Mouse (Mus musculus): ENCODE results near the gene Pdzd8. TPM values are rescaled to one million over a fixed set of nuclear protein-coding genes. Genes with fewer than 3 reads are reported as not detected.

Gene Pdzd8
- polyA plus RNA-seq (2015; fragmentation: Nextera tagmentation; extraction: Ambion mirVana): 6.7 and 7.8 TPM in 2 replicates

DNA sequence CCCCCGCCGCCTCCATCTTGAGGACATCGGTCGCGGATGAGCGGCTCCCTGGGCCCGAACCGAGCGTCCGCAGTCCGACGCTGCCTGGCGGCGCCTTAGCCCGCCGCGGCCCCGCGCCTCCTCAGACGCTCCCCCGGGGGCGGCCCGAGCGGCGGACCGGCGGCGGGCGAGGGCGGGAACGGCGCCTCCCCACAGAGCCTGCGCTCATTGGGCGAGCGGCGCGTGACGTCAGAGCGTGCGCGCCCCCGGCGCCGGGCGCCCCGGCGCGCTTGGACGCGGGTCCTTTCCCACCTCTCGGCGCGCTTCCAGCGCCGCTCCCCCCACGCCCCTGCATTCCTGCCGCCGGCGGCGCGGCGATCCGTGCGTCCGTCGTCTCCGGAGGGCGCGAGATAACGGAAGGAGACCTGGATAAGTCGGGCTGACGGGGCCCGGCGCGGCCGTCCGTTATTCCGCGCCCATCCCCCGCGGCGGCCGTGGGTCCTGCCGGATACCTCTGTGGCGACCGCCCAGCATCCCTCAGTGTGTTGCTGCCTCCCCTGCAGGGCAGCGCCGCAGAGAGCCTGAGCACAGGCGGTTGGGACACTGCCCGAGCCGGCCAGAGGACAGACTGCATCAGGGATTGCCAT, at the start of gene Pdzd8:
Pdzd8 (minus strand) TSS at position 123 of the 626 bp plus-strand sequence.

DNA sequence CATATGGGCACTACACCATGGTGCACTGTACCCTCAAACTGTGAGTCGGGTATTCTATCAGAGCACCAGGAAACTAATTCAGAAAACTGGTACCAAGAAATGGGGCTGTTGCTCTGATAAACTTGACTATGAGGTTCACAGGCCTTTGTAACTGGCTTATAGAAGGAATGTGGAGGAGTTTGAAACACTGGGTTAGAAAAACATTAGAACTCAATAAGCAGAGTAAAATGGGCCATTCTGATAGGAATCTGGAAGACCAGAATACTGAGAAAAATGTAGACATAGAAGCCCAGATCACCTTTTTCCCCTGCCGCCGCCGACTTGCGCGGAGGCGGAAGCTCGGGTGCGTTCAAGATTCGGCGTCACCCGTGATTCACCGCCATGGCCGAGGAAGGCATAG, 23.6 kb downstream of the Pdzd8 start, which contains the start of gene Rps12-ps3:
Rps12-ps3 (plus strand) TSS at position 301 of the 400 bp plus-strand sequence.

DNA sequence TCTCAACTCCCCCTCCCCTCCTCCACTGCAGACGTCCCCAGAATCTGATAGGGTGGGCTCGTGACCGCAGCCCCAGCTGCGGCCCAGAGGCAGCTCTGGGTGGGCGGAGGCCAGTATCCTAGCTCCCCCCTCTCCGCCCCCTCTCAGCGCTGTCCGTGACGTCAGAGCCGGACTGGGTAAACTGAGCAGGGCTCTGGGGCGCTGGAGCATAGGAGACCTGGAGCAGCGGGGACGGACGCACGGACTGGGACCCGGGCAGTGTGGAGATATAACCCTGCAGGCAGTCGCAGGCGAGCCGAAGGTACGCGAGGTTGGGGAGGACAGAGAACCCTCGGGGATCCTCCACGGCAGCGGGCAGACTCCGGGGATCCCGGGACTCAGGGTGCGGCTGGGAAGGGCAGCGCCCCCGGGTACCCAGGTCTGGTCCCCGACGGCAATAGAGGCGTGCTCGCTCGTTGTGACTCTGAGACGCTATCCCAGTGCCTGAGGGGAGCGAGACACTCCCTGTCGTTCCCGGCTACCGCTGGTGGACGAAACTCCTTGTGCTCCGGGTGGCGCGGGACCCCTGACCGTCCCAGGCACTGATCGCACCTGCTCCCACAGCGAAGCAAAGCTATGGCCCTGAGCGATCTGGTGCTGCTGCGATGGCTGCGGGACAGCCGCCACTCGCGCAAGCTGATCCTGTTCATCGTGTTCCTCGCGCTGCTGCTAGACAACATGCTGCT, 84.7 kb downstream of the Pdzd8 start, which contains the start of gene Slc18a2:
Slc18a2 (plus strand) TSS at position 179 of the 725 bp plus-strand sequence.

Other genes starting within 250 kb of the Pdzd8 start
- gene Vax1, start 175.7 kb downstream of the Pdzd8 start, polyA plus RNA-seq (2015; fragmentation: Nextera tagmentation; extraction: Ambion mirVana): not detected in 2 replicates
- not detected in 2 replicates for gene Kcnk18, start 126.6 kb downstream of the Pdzd8 start, polyA plus RNA-seq (2015; fragmentation: Nextera tagmentation; extraction: Ambion mirVana)
- gene Slc18a2, start 84.9 kb downstream of the Pdzd8 start, polyA plus RNA-seq (2015; fragmentation: Nextera tagmentation; extraction: Ambion mirVana): 37.1 and 74.7 TPM in 2 replicates
- 7.6 and 26.5 TPM in 2 replicates for gene Rps12-ps3, start 23.5 kb downstream of the Pdzd8 start, polyA plus RNA-seq (2015; fragmentation: Nextera tagmentation; extraction: Ambion mirVana)
- gene Emx2, start 112.6 kb upstream of the Pdzd8 start, polyA plus RNA-seq (2015; fragmentation: Nextera tagmentation; extraction: Ambion mirVana): 0.24 and 2.9 TPM in 2 replicates

All from adrenal gland, postnatal 0 days (tissue).